Mouse (Mus musculus): ENCODE measurements at regions not wholly inside any gene's neighbourhood (a gene's known extent, or its start where the extent isn't known, plus 50 kb on each side); places are given as distances from the start of the nearest gene placed in this dataset.

GRCm38 (mm10) chr8:128223092-128223491, 135.3 kb upstream of the Nrp1 start:
- DNase-seq (ENCODE audit: low spot score in 2 of 2) = no peak

- no peak for DNase-seq (ENCODE audit: low spot score in 2 of 2)
Measured at GRCm38 (mm10) chr8:128223522-128223921, 134.9 kb upstream of the Nrp1 start.

DNA sequence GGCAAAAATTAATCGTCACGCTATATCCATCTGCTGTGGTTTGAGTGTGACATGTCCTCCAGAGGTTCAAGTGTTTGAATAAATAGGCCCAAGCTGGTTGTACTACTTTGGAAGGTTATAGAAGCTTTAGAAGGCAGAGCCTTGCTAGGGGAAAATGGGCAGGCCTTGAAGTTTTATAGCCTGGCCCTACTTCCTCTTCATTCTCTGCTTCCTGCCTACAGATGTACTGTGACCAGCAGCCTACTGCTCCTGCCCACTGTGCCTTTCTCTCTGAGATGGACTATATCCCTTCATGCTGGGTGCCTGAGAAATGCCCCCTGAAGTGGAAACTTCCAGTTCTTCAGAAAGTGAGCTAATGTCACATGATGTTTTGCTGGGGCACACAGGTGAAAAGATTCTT, 133.3 kb upstream of the Nrp1 start:
- DNase-seq (ENCODE audit: low spot score in 2 of 2) = no peak

GRCm38 (mm10) chr8:128235071-128235470, 123.3 kb upstream of the Nrp1 start:
- no peak for DNase-seq (ENCODE audit: low spot score in 2 of 2)

DNA sequence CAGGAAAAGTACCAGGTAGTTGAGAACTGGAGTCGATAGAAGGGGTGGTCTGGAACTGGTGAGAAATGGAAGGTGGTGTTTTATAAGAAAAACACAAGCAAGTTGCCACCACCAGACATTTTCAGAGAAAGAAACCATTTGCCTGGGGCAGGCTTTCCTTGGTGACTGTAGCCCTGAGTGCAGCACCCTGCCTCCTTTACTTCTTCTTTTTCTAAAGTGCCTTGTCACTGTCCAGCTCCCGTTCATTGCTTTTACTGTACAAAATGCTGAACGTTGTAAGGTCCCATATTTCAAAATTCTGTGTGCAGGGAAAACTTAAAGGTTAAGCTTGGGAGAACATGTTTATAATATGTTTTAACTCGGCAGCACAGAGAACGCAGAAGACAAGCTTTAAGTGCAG, 122.9 kb upstream of the Nrp1 start:
- DNase-seq (ENCODE audit: low spot score in 2 of 2) = no peak

DNA sequence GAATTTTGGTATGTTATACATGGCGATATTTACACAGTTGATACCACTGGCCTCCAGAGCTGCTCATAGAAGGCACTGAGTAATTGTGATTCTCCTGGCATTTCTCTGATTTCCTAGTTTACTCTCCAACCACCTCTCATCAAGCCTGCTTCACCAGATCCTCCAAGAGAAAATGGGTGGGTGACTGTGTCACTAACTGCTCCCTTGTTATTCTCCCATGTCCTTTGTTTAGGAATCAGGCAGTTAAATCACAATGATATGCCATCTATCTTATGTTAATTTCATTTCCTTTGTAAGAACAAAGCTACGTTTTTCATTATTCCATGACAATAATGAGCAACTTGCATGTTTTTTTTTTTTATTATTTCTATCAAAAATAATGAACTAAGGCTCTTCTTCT, 122.3 kb upstream of the Nrp1 start:
- DNase-seq (ENCODE audit: low spot score in 2 of 2) = no peak

GRCm38 (mm10) chr8:128238948-128239347, 119.5 kb upstream of the Nrp1 start:
- no peak for DNase-seq (ENCODE audit: low spot score in 2 of 2)

- DNase-seq (ENCODE audit: low spot score in 2 of 2) = no peak
Measured at GRCm38 (mm10) chr8:128239783-128240182, 118.6 kb upstream of the Nrp1 start.

GRCm38 (mm10) chr8:128241200-128241599, 117.2 kb upstream of the Nrp1 start:
- no peak for DNase-seq (ENCODE audit: low spot score in 2 of 2)

GRCm38 (mm10) chr8:128242465-128243251, 115.7 kb upstream of the Nrp1 start:
- DNase-seq (ENCODE audit: low spot score in 2 of 2) = no peak

DNA sequence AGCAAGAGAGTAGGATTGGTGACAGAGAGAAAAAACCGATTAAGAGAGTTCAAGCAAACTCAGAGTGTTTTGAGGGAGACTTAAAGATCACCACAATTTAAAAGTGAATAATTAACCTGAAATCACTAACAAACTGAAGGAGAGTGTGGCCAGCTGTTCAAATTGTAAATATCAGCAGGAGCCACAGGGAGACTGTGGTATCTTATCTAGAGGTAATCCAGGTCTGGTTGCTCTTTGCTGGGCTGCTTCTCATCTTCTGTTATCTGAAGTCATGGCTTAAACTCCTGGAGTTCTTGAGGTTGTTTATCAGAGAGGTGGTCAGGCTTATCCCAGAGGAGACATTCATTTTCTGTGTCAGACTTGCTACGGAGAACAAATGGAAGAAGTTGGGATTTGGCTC, 106.7 kb upstream of the Nrp1 start:
- no peak for DNase-seq (ENCODE audit: low spot score in 2 of 2)

DNA sequence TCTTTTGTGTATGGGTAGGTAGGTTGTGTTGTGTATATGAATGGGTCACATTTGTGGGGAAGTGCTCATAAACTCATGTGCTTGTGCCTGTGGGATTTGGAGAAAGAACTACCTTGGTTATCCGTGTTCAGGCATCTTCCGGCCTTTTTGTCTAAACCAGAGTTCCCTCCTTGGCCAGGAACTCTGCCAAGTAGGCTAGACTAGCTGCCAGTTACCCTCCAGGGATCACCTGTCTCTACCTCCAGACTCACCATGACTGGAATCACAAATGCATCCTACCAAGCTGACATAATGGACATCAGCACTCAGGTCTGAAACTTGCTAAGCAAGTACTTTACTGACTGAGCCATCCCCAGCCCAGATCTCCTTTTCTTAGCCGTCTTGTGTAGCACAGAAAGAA, 97.6 kb upstream of the Nrp1 start:
- no peak for DNase-seq (ENCODE audit: low spot score in 2 of 2)

DNA sequence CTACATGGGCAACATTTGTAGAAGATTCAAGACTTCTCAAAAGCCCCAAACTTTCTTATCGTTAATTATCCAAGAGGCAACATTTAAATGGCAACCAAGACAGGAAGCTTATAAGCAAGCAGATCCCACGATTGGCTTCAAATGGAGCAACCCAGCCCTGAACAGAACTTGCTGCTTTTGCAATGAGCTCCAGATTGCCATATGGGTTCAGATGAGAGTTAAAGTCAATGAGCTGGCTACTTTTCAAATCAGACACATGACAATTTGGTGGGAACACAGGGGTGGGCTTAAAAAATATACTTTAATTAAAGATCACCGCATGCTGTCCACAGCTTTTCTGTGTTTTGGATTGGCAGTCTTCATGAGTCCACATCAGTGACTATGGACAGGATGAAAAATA, 97.0 kb upstream of the Nrp1 start:
- no peak for DNase-seq (ENCODE audit: low spot score in 2 of 2)

GRCm38 (mm10) chr8:128263251-128263947, 95.0 kb upstream of the Nrp1 start:
- no peak for DNase-seq (ENCODE audit: low spot score in 2 of 2)

DNA sequence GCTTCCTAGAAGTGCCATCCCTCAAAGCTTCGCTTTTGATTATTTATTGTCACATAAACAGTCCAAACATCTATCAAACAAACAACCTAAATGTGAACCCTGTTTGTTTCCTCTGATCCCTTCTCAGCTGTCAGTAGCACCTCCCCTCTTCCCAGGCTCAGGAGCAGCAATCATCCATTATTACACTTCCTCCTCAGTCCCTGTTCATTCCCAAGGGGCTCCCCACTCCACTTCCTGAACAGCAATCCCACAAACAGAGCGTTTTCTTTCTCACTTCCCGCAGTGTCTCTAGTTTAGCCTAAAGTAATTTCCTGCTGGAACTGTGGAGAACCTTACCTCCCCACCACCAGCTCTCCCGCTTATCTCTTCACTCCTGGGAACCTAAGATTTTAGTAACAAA, 91.1 kb upstream of the Nrp1 start:
- no peak for DNase-seq (ENCODE audit: low spot score in 2 of 2)

GRCm38 (mm10) chr8:128268010-128268409, 90.4 kb upstream of the Nrp1 start:
- DNase-seq (ENCODE audit: low spot score in 2 of 2) = no peak

- no peak for DNase-seq (ENCODE audit: low spot score in 2 of 2)
Measured at GRCm38 (mm10) chr8:128269546-128269945, 88.9 kb upstream of the Nrp1 start.

DNA sequence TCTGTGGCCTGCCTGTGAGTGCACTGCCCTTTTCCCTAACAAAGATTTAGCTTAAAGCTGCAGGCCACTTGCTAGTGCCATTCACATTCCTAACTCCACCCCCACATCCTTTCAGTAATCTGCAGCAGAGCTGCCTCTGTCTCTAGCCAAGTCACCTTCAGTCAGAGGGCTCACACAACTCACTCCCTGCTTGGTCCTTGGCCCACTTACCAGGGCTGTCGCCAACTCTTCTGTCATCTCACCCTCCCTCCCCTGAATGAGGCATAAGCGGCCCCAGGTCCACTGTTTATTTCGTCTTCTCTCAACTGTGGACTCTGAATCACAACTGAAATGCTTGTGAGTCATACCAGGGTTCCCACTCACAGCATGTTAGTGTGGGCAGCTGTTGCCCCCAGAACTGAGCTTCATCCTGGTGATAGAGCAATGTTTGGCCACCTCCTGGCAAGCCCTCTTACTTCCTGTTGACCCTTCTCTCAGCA, 85.5 kb upstream of the Nrp1 start:
- DNase-seq (ENCODE audit: low spot score in 2 of 2) = peak; percentile 24 to 26

- no peak for DNase-seq (ENCODE audit: low spot score in 2 of 2)
Measured at GRCm38 (mm10) chr8:128276475-128276874, 81.9 kb upstream of the Nrp1 start.

DNA sequence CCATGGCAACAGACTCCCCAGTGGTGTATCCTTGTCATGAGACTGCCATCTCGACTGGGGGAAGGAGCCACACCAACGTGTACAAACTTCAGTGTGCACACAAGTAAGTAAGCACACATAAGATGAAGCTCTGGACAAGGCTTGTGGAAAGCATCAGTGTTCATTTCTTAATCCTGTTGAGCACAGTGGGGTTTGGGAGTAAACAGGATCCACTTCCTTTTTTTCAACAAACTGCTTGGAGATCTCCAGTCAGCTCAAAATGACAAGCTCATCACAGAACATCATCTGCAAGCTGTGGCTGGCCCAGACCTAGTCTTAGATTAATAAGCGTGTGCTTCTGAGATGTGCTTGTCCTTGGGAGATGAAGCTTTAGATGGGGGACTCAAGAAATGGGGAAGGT, 75.6 kb upstream of the Nrp1 start:
- DNase-seq (ENCODE audit: low spot score in 2 of 2) = no peak

DNA sequence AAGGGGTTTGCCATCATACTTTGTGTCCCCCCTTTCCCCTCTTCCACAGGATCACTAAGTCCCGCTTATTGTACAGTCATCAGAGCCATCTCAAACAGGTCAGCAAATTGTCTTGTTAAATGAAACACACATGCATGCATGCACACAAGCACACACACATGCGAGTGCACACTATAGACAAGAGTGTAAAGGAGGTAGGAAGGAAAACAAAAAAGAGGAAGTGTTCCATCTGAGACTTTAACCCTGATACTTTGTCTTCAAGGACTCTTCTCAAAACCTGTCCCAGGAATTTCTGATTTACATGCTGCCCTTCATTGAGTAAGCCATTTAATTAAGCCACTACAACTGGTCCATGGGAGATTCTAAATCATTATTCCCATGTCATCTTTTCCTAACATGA, 75.0 kb upstream of the Nrp1 start:
- no peak for DNase-seq (ENCODE audit: low spot score in 2 of 2)

- no peak for DNase-seq (ENCODE audit: low spot score in 2 of 2)
Measured at GRCm38 (mm10) chr8:128284816-128285215, 73.6 kb upstream of the Nrp1 start.

DNA sequence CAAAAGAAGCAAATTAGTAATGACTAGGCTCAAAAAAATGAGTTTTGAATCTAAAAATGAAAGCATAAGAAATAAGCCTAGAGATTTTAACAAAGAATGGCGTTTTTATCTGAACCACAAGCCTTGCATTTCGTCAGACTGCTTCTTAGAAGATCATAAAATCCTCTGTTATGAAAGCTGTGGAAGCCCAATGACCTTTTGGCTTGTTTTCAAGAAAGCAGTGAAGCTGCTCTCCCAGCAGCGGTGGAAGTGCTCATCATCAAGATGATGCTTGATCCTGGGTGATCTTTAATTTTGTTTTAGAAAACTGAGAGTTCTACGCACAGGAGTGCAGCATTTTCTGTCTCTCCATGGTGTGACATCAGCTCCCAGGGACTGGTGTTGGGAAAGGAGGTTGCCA, 68.3 kb upstream of the Nrp1 start:
- no peak for DNase-seq (ENCODE audit: low spot score in 2 of 2)
